Mouse (Mus musculus) adrenal gland, adult 2 months (tissue): ENCODE measurements around the gene Lpin1. TPM values are rescaled to one million over a fixed set of nuclear protein-coding genes. Genes with fewer than 3 reads are reported as not detected.
A peak's percentile ranks its signal among the peaks of the same experiment; 100 is the strongest.

Experiments
- DNase-seq: peaks from one replicate; pipeline ENCODE4 v3.0.0; 2021
- long read RNA-seq: library from polyadenylated mRNA; stranded (forward); transcript quantifications from one replicate; pipeline ENCODE4 v2.0.0, GENCODE M21; 2021
- polyA plus RNA-seq: library from polyadenylated mRNA; depleted of rRNA; stranded (reverse); fragments of >200 nt; gene quantifications from 2 replicates; pipeline ENCODE4 v1.2.3, GENCODE M21; 2012; rRNA removed
- total RNA-seq, 2 experiments: library from RNA; stranded (reverse); gene quantifications; 2 replicates each; pipeline ENCODE4 v1.2.3; 2021

Gene Lpin1
- total RNA-seq: 100 to 1,000 TPM in 1 of 2 experiments, 10 to 100 TPM in 1; 72.2 to 100 TPM
- 35.4 and 36.8 TPM in 2 replicates for polyA plus RNA-seq
- long read RNA-seq, full-length matches to known transcripts: 6 of 26 reads
- long read RNA-seq, partial matches to known transcripts: 11 of 26 reads
- long read RNA-seq, other reads (novel, unspliced or antisense): 9 of 26 reads

- no peak for DNase-seq
Measured at GRCm38 (mm10) chr12:16610936-16611335, at the start of gene Lpin1. Lpin1 (minus strand) TSS chr12:16610966.

GRCm38 (mm10) chr12:16656906-16657875 lies 46.4 kb upstream of the Lpin1 start:
- peak; percentile 59 for DNase-seq

- DNase-seq: no peak
Measured at GRCm38 (mm10) chr12:16655604-16656003, 44.8 kb upstream of the Lpin1 start.

- DNase-seq: peak; percentile 91
Measured at GRCm38 (mm10) chr12:16653332-16654093, 42.7 kb upstream of the Lpin1 start, which contains the start of gene Ntsr2. Ntsr2 (plus strand) TSS chr12:16653382.

DNA sequence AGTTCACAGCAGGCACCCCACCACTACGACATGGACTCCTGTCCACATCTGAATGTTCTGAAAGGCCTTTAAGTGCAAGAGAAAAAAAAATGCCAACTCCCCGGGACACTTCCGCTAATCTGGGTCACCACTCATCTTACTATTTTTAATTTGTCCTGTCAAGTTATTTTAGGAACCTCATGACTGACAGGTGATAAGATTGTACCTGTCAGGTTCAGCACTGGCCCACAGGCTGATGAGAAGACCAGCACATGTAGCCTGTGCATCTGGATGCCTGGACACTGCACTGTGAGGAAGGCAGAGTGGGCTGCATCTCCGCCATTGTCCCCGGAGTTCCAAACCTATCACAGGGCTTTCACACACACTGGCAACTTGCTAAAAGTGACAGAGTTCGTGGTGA lies 39.1 kb upstream of the Lpin1 start:
- DNase-seq: no peak

DNA sequence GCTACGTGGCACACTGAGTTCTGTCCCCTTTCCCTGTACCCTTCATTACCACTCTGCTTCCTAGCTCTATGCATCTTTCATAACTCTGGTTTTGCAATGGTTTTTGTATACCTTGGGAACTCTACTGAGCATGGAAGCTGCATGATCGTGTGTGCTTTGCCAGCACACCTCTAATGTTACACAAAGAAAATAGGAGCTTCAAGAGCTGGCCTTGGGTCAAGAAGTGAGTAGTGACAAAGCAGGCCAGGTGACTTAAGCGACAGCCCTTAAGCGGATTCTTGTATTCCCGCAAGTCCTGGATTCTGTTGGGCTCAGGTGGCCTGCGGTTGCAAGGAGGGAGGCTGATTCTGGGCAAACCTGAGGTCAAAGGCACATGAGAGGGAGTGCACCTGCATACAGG lies 37.5 kb upstream of the Lpin1 start:
- no peak for DNase-seq

GRCm38 (mm10) chr12:16646780-16647409 lies 36.1 kb upstream of the Lpin1 start:
- DNase-seq: no peak

GRCm38 (mm10) chr12:16644698-16645097 lies 33.9 kb upstream of the Lpin1 start:
- no peak for DNase-seq

DNA sequence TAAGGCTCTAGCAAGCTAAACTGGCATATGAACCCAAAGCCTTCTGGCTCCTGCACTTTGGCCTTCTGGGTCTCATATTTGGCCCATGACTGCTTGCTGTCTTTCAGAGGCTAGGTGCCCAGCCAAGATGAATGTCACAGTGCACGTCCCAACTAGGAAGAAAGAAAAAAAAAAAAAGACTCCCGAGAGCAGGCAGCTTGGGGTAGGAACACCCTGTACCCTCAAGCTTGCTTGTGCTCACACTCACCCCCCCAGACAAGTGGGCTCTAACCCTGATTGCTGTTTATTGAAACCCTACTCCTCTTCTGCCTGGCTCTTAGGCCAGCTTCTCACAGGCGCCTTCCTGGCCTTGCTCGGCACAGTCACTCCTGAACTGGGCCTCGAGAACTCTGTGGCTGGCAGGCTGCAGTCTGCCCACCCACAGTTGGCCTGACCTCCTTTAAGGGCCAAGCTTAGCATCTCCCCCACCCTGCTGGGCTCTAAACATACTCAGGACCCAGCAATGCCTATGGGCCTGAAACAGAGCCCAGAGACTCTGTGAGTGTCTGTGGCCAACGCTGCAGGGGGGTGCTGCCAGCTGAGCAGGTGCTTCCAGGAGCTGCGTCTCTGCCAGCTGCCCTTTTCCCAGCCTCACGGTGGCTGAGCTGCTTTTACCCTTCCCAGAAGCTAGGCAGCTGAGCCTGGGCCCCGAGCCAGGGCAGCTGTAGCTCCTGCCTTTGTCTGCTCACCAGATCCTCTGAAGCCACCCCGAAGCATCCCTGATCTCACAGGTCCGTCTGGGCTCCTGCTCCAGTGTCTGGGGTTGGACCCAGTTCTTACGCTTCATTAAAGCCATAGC lies 33.0 kb upstream of the Lpin1 start:
- DNase-seq: peak; percentile 53

DNA sequence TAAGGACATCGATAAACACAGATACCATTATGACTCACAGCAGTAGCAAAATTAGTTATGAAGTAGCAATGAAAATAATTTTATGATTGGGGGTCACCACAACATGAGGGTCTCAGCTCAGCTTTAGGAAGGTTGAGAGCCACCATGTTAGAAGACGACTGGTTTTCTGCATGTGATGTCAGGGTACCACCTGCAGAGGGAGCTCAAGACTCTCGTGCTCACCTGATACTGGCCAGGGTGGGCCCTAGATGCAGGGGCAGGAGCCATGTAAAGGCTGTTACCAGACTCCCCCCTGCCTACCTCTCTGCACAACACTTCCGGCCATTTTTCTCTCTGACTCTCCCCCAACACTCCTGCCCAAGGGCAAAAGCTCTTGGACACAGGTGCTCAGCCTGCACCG lies 31.2 kb upstream of the Lpin1 start:
- no peak for DNase-seq

DNA sequence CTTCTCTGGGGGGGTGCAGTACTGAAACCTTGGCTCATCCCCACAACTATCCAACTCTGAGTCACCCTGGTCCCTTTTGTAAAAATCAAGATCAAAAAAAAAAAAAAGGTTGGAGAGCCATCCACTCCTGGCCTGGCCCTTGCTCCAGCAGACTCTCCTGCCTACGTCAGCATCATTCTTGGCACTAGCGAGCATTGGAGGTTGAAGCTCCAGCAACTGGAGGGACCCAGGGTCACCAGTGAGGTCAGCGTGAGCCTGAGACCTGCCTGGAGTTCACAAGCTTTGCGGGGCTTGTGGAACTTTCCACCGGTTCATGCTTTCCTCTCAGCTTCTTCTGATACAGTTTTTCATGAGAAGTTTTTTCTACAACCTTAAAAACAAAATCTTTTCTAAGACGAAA lies 29.3 kb upstream of the Lpin1 start:
- peak; percentile 82 for DNase-seq

DNA sequence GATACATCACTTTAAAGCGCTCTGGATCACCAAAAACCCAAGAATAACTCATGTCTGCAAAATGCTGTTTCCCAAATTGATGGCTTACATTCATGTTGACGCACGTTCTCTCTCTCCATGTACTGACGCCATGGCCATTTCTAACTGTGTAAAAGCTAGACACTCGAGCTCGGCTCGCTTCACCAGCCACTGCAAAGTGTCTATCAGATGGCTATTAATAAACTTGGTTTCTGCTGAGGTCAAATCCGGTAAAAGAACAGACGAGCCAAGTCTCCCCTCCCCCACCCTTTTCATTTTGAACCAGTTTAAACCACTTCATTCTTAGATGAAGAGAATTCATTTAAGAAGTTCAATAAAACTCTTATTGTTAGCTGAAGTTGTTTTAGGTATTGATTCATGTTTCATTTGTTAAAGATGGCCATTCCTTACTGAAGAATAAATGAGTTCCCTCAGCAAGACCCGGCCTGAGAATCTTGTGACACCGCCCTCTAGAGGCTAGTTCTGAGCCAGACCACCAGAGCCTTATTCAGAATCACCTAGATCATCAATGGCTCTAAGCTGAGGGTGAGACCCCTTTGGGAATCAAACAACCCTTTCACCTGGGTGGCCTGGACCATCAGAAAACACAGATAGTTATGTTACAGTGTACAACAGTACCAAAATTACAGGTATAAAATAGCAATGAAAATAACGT lies 28.5 kb upstream of the Lpin1 start:
- no peak for DNase-seq

GRCm38 (mm10) chr12:16635816-16636215 lies 25.1 kb upstream of the Lpin1 start:
- DNase-seq: peak; percentile 43

DNA sequence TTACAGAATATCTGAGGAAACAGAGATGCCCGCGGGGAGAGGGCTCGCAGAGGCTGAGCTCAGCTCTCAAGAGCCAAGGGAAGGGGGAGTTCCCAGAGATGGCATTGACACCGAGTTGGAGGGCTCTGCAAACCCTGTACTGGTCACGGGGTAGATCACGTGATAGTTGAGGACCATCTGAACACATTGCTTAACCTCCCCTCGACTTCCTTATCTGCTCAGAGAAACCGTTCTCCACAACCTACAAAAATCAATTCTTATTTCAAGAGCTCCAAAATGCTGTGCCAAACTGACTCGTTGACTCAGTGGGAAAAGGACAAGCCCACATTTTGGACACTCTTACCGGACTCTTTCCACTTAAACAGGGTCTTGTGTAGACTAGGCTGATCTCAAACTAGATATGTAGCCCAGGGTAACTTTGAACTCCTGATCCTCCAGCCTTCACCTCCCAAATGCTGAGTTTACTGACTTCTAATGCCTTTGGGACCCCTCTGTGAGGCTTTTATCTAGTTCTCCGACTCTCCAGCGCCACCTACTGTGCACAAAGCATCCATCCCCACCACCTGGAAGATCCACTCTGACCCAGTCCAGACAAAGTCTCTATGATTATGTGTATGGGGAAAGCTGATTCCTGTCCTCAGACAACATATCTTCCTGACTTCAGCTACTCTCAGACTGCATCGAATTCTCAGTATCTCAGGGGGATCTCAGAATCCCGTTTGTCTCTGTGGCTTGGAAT lies 23.5 kb upstream of the Lpin1 start:
- peak; percentile 47 for DNase-seq

GRCm38 (mm10) chr12:16633235-16633634 lies 22.5 kb upstream of the Lpin1 start:
- DNase-seq: no peak

DNA sequence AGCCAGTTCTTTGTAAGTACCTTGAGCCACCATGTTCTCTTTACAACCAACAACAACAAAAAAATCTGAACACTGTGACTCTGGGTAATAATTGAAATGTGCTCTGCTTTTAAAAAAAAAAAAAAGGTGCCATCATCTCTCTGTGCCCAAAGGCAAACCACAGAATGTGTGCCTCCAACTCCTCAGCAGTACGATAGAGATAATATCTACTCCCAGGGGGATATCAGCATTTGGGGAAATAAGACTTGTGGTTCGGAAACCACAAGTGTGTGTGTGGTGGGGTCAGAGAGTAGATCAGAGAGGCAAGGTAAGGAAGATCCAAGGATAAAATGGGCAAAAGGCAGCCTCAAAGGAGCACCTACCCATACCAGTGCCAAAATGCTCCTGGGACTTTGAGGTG lies 20.7 kb upstream of the Lpin1 start:
- DNase-seq: no peak

DNA sequence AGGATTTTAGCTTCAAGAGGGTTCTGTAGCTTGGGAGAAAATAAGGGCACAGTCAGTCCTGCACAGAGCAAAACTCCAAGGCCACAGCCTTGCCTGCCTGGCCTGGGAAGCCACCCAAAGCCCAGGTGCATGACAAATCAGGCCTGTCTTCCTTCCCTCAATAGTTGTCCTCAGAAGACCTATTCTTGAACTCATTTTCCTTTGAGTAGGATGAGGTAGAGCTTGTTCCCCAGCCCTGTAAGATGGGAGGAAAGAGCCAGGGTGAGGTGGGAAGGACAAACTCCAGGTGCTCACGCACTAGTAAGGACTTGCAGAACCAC lies 20.1 kb upstream of the Lpin1 start:
- DNase-seq: peak; percentile 56

DNA sequence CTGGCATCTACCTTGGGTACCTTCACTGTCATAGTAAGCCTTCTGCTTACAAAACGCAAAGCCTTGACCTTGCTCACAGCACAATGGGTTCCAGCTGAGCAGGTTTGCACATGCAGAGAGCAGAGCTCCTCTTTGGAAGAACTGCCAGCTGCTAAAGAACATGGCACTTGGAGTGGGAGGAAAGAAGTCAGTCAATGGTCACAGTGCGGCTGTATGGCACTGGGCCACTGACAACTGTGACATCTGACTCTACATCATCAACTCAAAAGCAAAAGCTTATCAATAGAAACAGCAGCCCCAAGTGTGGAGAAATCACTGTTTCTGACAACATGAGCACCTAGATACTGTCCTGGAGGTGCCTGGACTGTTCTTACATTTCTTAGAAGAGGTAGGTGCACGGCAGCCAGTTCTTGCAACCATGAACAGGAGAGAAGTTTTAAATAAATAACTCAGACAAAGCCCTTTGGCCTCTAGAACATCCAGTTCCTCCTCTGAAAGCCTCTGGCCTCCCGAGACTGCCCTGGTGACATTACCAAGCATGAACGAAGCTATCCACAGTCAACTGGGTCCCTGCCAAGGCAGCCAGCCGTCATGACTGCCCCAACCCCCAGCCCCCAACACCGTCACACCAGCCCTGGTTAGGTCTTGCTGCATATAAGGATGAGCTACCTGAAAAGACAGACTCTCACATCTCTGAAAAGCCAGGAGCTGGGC lies 19.5 kb upstream of the Lpin1 start:
- peak; percentile 59 for DNase-seq

DNA sequence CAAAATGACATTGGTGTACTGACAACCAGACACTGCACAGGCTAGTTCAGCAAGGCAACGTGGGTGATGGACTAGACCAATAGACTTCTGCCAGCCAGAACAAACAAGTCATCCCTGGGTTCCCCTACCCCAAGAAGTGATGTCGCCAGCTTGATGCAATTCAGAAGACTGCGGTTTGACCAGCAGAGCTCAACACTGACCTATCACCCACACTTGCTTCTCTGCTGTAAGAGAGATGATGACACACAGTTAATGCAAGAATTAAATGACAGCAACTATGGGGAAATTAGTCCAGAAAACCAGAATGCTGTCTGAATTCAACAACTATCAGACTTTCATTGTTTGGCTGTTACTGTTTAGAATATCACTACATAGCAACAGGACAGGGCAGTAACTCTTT lies 9.5 kb upstream of the Lpin1 start:
- DNase-seq: peak; percentile 62
